Mouse (Mus musculus) lung, postnatal 0 days (tissue): ENCODE measurements at regions not wholly inside any gene's neighbourhood (a gene's known extent, or its start where the extent isn't known, plus 50 kb on each side); places are given as distances from the start of the nearest gene placed in this dataset.

Experiments used
- CTCF ChIP-seq: IDR thresholded peaks from 2 replicates; pipeline ENCODE4 v1.5.1; 2016; ENCODE audit warnings: antibody characterized with exemption, mild to moderate bottlenecking
- EP300 ChIP-seq: IDR thresholded peaks from 2 replicates; pipeline ENCODE4 v1.6.1; 2016; ENCODE audit warnings: antibody characterized with exemption, mild to moderate bottlenecking, control low read depth

DNA sequence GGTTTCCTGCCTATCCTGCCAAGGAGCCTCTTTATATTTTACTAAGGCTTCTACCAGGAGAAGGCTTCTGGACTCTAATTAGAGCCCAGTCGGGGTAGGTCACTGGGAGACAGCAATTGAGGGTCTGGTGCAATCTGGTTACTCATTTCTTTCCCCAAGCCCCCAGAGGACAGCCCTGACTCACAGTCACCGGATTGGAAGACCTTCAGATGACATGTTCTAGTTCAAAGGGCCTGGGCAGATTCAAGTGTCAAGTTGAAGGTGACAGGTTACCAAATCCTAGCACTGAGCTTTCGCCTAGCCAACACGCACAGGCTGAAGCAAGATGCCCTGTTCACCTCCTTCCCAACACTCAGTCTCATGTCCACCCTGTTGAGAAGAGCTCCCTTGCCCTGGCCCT is 139.6 kb downstream of the Ly86 start:
- TF ChIP-seq CTCF (no peak), EP300 (no peak)
